Mouse (Mus musculus): ENCODE data around the gene Pgm2. TPM values are rescaled to one million over a fixed set of nuclear protein-coding genes. Genes with fewer than 3 reads are reported as not detected.

Gene Pgm2
- total RNA-seq, 2 experiments from 2014 or later: 12.3 to 13.4 TPM

GRCm38 (mm10) chr5:64070742-64071476 lies 21.8 kb upstream of the Pgm2 start:
- no peak for ATAC-seq (replicated peaks; ENCODE audit: low FRiP score, poor library complexity, severe bottlenecking)

- ATAC-seq (replicated peaks; ENCODE audit: low FRiP score, poor library complexity, severe bottlenecking): no peak
Observed at GRCm38 (mm10) chr5:64074455-64074854, 18.3 kb upstream of the Pgm2 start.

GRCm38 (mm10) chr5:64075506-64075905 lies 17.2 kb upstream of the Pgm2 start:
- no peak for ATAC-seq (replicated peaks; ENCODE audit: low FRiP score, poor library complexity, severe bottlenecking)

- no peak for ATAC-seq (replicated peaks; ENCODE audit: low FRiP score, poor library complexity, severe bottlenecking)
Observed at GRCm38 (mm10) chr5:64077353-64077752, 15.4 kb upstream of the Pgm2 start.

GRCm38 (mm10) chr5:64078740-64079461 lies 13.8 kb upstream of the Pgm2 start:
- no peak for ATAC-seq (replicated peaks; ENCODE audit: low FRiP score, poor library complexity, severe bottlenecking)

GRCm38 (mm10) chr5:64079462-64079817 lies 13.3 kb upstream of the Pgm2 start:
- no peak for ATAC-seq (replicated peaks; ENCODE audit: low FRiP score, poor library complexity, severe bottlenecking)

GRCm38 (mm10) chr5:64083447-64084359 lies 9.0 kb upstream of the Pgm2 start:
- ATAC-seq (replicated peaks; ENCODE audit: low FRiP score, poor library complexity, severe bottlenecking): no peak

GRCm38 (mm10) chr5:64085405-64085804 lies 7.3 kb upstream of the Pgm2 start:
- no peak for ATAC-seq (replicated peaks; ENCODE audit: low FRiP score, poor library complexity, severe bottlenecking)

GRCm38 (mm10) chr5:64088740-64089139 lies 4.0 kb upstream of the Pgm2 start:
- ATAC-seq (replicated peaks; ENCODE audit: low FRiP score, poor library complexity, severe bottlenecking): no peak

GRCm38 (mm10) chr5:64093349-64093871 lies 660 bp downstream of the Pgm2 start:
- peak; percentile 36 for ATAC-seq (replicated peaks; ENCODE audit: low FRiP score, poor library complexity, severe bottlenecking)

GRCm38 (mm10) chr5:64095342-64095993 lies 2.7 kb downstream of the Pgm2 start:
- ATAC-seq (replicated peaks; ENCODE audit: low FRiP score, poor library complexity, severe bottlenecking): no peak

- no peak for ATAC-seq (replicated peaks; ENCODE audit: low FRiP score, poor library complexity, severe bottlenecking)
Observed at GRCm38 (mm10) chr5:64101993-64102716, 9.4 kb downstream of the Pgm2 start.

- no peak for ATAC-seq (replicated peaks; ENCODE audit: low FRiP score, poor library complexity, severe bottlenecking)
Observed at GRCm38 (mm10) chr5:64102717-64103075, 9.9 kb downstream of the Pgm2 start.

GRCm38 (mm10) chr5:64107596-64108289 lies 15.0 kb downstream of the Pgm2 start:
- ATAC-seq (replicated peaks; ENCODE audit: low FRiP score, poor library complexity, severe bottlenecking): no peak

- no peak for ATAC-seq (replicated peaks; ENCODE audit: low FRiP score, poor library complexity, severe bottlenecking)
Observed at GRCm38 (mm10) chr5:64109217-64109616, 16.5 kb downstream of the Pgm2 start.

GRCm38 (mm10) chr5:64112360-64112759 lies 19.6 kb downstream of the Pgm2 start:
- no peak for ATAC-seq (replicated peaks; ENCODE audit: low FRiP score, poor library complexity, severe bottlenecking)

GRCm38 (mm10) chr5:64114210-64114609 lies 21.5 kb downstream of the Pgm2 start:
- ATAC-seq (replicated peaks; ENCODE audit: low FRiP score, poor library complexity, severe bottlenecking): no peak

- no peak for ATAC-seq (replicated peaks; ENCODE audit: low FRiP score, poor library complexity, severe bottlenecking)
Observed at GRCm38 (mm10) chr5:64117191-64117590, 24.4 kb downstream of the Pgm2 start.

- no peak for ATAC-seq (replicated peaks; ENCODE audit: low FRiP score, poor library complexity, severe bottlenecking)
Observed at GRCm38 (mm10) chr5:64125783-64126182, 33.0 kb downstream of the Pgm2 start.
